Mouse (Mus musculus): Measurements from ENCODE around the gene Aff1.

DNA sequence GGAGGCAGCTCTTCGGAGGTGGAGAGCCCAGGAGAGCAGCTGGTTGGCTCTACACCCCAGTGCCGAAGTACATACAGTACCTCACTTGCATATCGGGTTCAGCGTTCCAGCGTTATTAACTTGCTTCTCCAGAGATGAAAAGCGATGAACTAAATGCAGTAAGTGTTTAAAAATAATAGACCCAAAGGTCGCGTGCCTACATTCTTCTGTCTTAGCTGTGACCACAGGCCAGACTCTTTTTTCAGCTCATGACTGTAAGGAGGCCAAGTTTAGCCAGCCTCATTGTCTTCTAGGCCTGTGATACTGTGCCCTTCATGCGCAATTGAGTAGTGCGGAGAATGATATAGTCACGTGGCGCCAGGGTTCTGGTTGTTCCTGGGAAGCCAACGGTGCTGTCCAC lies 83.3 kb downstream of the Aff1 start:
- TF ChIP-seq CTCF (IDR thresholded peaks at IDR 0.05; ENCODE audit: low read depth), result no peak
- TF ChIP-seq EP300 (IDR thresholded peaks at IDR 0.05; ENCODE audit: low read depth), result no peak
